Mouse (Mus musculus) hindbrain, embryonic 16.5 days (tissue): ENCODE measurements around the gene Wdr49. TPM values are rescaled to one million over a fixed set of nuclear protein-coding genes. Genes with fewer than 3 reads are reported as not detected.

Source experiments
- ATAC-seq: fragments of 200-750 bp; cut with Nextera tagmentation; 2 replicates; pipeline ENCODE4 v1.8.0; 2017; ENCODE audit warnings: moderate TSS enrichment, moderate library complexity
- H3K27ac ChIP-seq: fragments of 300-500 bp; sonication (generic); 2 replicates; pipeline ENCODE4 v1.5.1; 2014; ENCODE audit warnings: low read depth, mild to moderate bottlenecking, control low read depth, low read length, moderate library complexity
- H3K27me3 ChIP-seq: fragments of 300-500 bp; sonication (generic); replicated peaks from 2 replicates; pipeline ENCODE4 v1.6.1; 2014; ENCODE audit warnings: low read length; ENCODE audit not compliant: control insufficient read depth, insufficient read depth
- H3K36me3 ChIP-seq: fragments of 300-500 bp; sonication (generic); 2 replicates; pipeline ENCODE4 v1.6.1; 2014; ENCODE audit warnings: mild to moderate bottlenecking, low read length, moderate library complexity, mixed read lengths; ENCODE audit not compliant: control insufficient read depth, insufficient read depth
- H3K4me1 ChIP-seq: fragments of 300-500 bp; sonication (generic); 2 replicates; pipeline ENCODE4 v1.6.1; 2014; ENCODE audit warnings: low read depth, low read length; ENCODE audit not compliant: control insufficient read depth, insufficient read depth
- H3K4me2 ChIP-seq: fragments of 300-500 bp; sonication (generic); 2 replicates; pipeline ENCODE4 v1.6.1; 2014; ENCODE audit warnings: mild to moderate bottlenecking, low read length, control low read depth, moderate library complexity
- H3K4me3 ChIP-seq: fragments of 300-500 bp; sonication (generic); 2 replicates; pipeline ENCODE4 v1.5.1; 2014; ENCODE audit warnings: mild to moderate bottlenecking, low read length, control low read depth, moderate library complexity
- H3K9ac ChIP-seq: fragments of 300-500 bp; sonication (generic); 2 replicates; pipeline ENCODE4 v1.6.1; 2014; ENCODE audit warnings: low read depth, mild to moderate bottlenecking, control low read depth, low read length, moderate library complexity
- H3K9me3 ChIP-seq: fragments of 300-500 bp; sonication (generic); 2 replicates; pipeline ENCODE4 v1.6.1; 2014; ENCODE audit warnings: mild to moderate bottlenecking, low read length, moderate library complexity; ENCODE audit not compliant: control insufficient read depth
- WGBS: fragments of 180-500 bp; shearing (Covaris S2); extraction: QIAGEN DNeasy Blood & Tissue Kit; methylation state at CpG from one replicate; pipeline ENCODE4 v1.1.7; 2014; 5-methylcytosine and 5-hydroxymethylcytosine counted together
- polyA plus RNA-seq: library from polyadenylated mRNA; unstranded; fragments of >200 nt; fragmentation: Nextera tagmentation; extraction: Ambion mirVana; gene quantifications from 2 replicates; pipeline ENCODE4 v1.2.1, GENCODE M21; 2015

Gene Wdr49
- 0.37 and 0.44 TPM in 2 replicates for polyA plus RNA-seq

DNA sequence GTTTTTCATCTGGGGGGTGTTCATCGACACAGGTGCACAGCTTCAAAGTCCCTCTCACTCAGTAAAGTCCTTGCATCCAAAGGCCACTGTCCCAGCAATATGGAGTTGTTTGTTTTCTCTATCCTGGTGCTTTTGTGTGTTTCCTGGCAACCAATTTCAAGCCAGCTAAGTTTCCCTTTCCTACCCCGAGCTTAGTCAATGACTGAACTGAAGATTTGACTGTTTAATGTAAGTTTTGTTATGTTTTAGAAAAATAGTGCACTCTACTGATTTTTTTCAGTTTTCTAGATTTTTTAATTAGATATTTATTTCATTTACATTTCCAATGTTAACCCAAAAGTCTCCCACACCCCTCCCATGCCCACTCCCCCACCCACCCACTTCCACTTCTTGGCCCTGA lies at the start of gene Wdr49:
TSS of gene Wdr49 (minus strand) at position 101 of the 400 bp plus-strand sequence.
- ATAC-seq: no peak
- Histone ChIP-seq H3K9me3 (no peaks in the 10 kb centered on the region), H3K9ac (no peak within 1 kb of the TSS), H3K4me1 (no peaks in the 10 kb centered on the region), H3K4me3 (no peak within 1 kb of the TSS), H3K36me3 (no peaks in the 10 kb centered on the region), H3K27ac (no peak within 1 kb of the TSS), H3K27me3 (no peaks in the 10 kb centered on the region), H3K4me2 (no peak within 1 kb of the TSS)
- WGBS: 31% methylated on average over 2 of the region's 2 CpGs

DNA sequence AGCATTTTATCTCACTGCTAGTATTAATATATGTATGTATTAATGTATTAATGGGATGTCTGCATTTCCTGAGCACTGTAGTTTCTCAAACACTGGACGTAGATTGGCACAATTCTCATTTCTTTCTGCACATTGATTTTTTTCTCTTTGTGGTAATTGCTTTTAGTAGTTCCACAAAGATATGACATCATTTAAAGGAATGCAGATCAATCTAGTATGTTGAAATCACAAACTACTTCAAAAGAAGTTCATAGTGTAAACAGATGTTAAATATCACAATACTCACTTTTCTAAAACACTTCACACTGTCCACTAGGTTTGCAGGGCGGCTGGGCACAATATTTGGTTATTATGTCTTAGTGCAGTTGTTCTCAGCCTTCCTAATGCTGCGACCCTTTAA lies 49.1 kb upstream of the Wdr49 start:
- Histone ChIP-seq H3K9me3 (no peaks in the 10 kb centered on the region), H3K36me3 (peaks cover 11% of the 10 kb centered on the region), H3K4me3 (no peak overlapping the region), H3K4me2 (no peak overlapping the region), H3K9ac (no peak overlapping the region), H3K27me3 (no peaks in the 10 kb centered on the region), H3K4me1 (no peaks in the 10 kb centered on the region), H3K27ac (no peak overlapping the region)
- 95% methylated on average over 3 of the region's 3 CpGs for WGBS
- ATAC-seq: no peak

DNA sequence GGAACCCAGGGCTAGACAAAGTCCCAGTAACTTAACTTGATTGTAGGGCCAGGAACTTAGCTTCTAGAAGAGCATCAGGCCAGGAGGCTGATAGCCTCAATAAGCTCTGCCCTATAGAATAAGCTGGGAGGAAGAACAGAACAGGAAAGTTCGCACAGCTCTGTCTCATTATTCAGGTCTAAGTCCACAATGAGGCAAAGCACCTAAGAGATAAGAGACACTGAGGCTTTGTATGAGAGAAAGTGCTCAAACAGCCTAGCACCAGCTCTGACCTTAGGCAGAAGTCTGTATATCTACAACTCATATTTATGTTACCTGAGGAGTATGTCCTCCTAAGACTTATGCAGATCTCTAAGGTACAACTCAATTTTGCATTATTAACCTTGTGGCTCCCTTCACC lies 40.6 kb upstream of the Wdr49 start:
- H3K9ac ChIP-seq: no peak overlapping the region
- H3K9me3 ChIP-seq: no peaks in the 10 kb centered on the region
- no peak overlapping the region for H3K4me2 ChIP-seq
- H3K27ac ChIP-seq: no peak overlapping the region
- peaks cover 17% of the 10 kb centered on the region for H3K36me3 ChIP-seq
- no peak overlapping the region for H3K4me3 ChIP-seq
- no peak for ATAC-seq
- H3K27me3 ChIP-seq: no peaks in the 10 kb centered on the region
- 91% methylated on average over 1 of the region's 1 CpGs for WGBS
- no peaks in the 10 kb centered on the region for H3K4me1 ChIP-seq

DNA sequence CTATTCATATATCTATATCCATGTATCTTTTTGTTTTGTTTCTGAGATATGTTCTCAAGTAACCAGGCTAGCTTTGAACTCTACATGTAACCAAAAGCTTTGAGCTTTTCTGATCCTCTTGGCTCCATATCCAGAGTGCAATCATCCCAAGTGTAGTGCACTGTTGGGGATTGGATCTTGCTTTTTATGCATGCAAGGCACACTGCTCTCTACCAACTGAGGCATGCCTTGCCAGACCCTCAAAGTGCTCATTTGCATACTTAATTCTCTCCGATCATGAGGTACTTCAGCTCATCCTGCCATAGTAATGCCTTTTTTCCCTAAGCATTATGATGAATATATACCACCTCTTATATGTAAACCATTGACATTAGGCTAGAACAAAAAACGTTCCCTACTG lies 39.4 kb upstream of the Wdr49 start:
- no peak for ATAC-seq
- H3K4me2 ChIP-seq: no peak overlapping the region
- no peaks in the 10 kb centered on the region for H3K9me3 ChIP-seq
- H3K9ac ChIP-seq: no peak overlapping the region
- H3K4me3 ChIP-seq: no peak overlapping the region
- WGBS: 66% methylated on average over 2 of the region's 2 CpGs
- H3K27me3 ChIP-seq: no peaks in the 10 kb centered on the region
- no peak overlapping the region for H3K27ac ChIP-seq
- H3K4me1 ChIP-seq: no peaks in the 10 kb centered on the region
- H3K36me3 ChIP-seq: peaks cover 11% of the 10 kb centered on the region

DNA sequence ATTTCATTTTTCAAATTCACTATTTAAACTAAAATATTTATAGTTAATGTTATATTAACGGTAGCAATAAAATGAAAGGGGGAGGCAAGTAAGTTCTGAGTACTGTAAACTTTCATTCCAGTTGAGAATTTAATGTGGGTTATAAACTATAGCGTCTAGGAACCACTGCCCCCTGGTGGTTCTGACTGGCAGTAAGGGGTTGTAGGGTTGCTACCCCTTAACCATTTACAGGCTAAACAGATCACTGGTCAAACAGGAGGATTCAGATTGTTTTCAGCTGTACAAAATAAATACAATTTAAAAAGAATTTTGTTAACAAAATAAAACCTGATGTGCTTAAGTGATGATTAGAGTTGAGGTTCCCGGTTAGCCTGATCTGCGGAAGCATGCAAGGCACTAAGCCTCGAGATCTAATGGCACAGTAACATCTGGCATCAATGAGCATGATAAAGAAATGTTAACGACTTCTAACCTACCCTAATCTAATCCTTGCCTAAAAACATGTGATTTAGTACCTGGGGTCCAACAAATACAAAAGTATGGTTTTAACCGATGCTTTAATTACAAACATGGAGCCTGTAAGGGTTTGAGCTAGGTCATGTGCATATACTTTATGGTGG lies 35.8 kb upstream of the Wdr49 start:
- no peak overlapping the region for H3K9ac ChIP-seq

GRCm38 (mm10) chr3:75498961-75499960 lies 17.3 kb upstream of the Wdr49 start:
- Histone ChIP-seq H3K4me1 (no peaks in the 10 kb centered on the region), H3K9ac (no peak overlapping the region), H3K9me3 (no peaks in the 10 kb centered on the region), H3K4me3 (no peak overlapping the region), H3K27ac (no peak overlapping the region), H3K4me2 (no peak overlapping the region), H3K36me3 (no peaks in the 10 kb centered on the region), H3K27me3 (no peaks in the 10 kb centered on the region)
- no peak for ATAC-seq
- 90% methylated on average over 7 of the region's 7 CpGs for WGBS

More for the DNA sequence above, 35.8 kb upstream of the Wdr49 start:
- no peak for ATAC-seq
- Histone ChIP-seq H3K9me3 (no peaks in the 10 kb centered on the region), H3K4me1 (no peaks in the 10 kb centered on the region), H3K4me2 (no peak overlapping the region), H3K4me3 (no peak overlapping the region), H3K27me3 (no peaks in the 10 kb centered on the region), H3K36me3 (peaks cover 11% of the 10 kb centered on the region), H3K27ac (no peak overlapping the region)
- WGBS: 81% methylated on average over 7 of the region's 7 CpGs

GRCm38 (mm10) chr3:75492913-75493312 lies 11.0 kb upstream of the Wdr49 start:
- H3K36me3 ChIP-seq: no peaks in the 10 kb centered on the region
- 55% methylated on average over 3 of the region's 3 CpGs for WGBS

DNA sequence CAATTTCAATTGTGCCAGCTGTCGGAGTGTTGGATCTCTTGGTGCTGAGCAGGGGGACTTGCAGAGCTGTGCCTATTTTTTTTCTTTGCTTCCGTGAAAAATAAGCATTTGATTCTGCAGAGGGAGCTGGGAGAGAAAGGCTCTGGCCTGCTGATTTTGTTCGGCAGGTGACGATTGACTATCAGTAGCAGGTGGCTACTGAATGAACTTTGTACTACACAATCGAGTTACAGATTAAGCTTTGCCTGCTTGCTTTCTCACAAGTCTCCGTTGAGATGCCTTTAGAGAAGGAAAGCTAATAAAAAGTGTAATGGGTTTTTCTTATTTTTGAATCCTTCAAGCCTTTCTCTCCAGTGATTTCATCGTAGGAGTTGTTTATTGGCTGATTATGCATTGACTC lies 6.8 kb downstream of the Wdr49 start:
- Histone ChIP-seq H3K4me1 (no peaks in the 10 kb centered on the region), H3K9ac (no peak overlapping the region), H3K4me2 (no peak overlapping the region), H3K4me3 (no peak overlapping the region), H3K9me3 (no peaks in the 10 kb centered on the region), H3K27me3 (no peaks in the 10 kb centered on the region), H3K27ac (no peak overlapping the region), H3K36me3 (no peaks in the 10 kb centered on the region)
- 80% methylated on average over 7 of the region's 7 CpGs for WGBS
- no peak for ATAC-seq

More at GRCm38 (mm10) chr3:75492913-75493312, 11.0 kb upstream of the Wdr49 start:
- Histone ChIP-seq H3K27ac (no peak overlapping the region), H3K4me2 (no peak overlapping the region), H3K4me1 (no peaks in the 10 kb centered on the region), H3K9ac (no peak overlapping the region), H3K9me3 (no peaks in the 10 kb centered on the region), H3K27me3 (no peaks in the 10 kb centered on the region), H3K4me3 (no peak overlapping the region)
- ATAC-seq: no peak

GRCm38 (mm10) chr3:75474657-75475056 lies 7.3 kb downstream of the Wdr49 start:
- Histone ChIP-seq H3K4me3 (no peak overlapping the region), H3K27me3 (no peaks in the 10 kb centered on the region), H3K4me1 (no peaks in the 10 kb centered on the region), H3K4me2 (no peak overlapping the region), H3K27ac (no peak overlapping the region), H3K36me3 (no peaks in the 10 kb centered on the region), H3K9ac (no peak overlapping the region), H3K9me3 (no peaks in the 10 kb centered on the region)
- 89% methylated on average over 7 of the region's 7 CpGs for whole genome bisulfite sequencing
- no peak for ATAC-seq
